Mouse (Mus musculus) lung, embryonic 16.5 days (tissue): ENCODE results near the gene 4930402H24Rik. TPM values are rescaled to one million over a fixed set of nuclear protein-coding genes. Genes with fewer than 3 reads are reported as not detected.

Source experiments
- ATAC-seq: fragments of 200-750 bp; cut with Nextera tagmentation; 2 replicates; pipeline ENCODE4 v1.8.0; 2017; ENCODE audit warnings: low read depth, mild to moderate bottlenecking, moderate library complexity
- H3K27ac ChIP-seq: fragments of 300-500 bp; sonication (generic); 2 replicates; pipeline ENCODE4 v1.5.1; 2014; ENCODE audit warnings: mild to moderate bottlenecking, control low read depth, low read length
- H3K27me3 ChIP-seq: fragments of 300-500 bp; sonication (generic); 2 replicates; pipeline ENCODE4 v1.6.1; 2014; ENCODE audit warnings: low read depth, low read length, mixed read lengths; ENCODE audit not compliant: control insufficient read depth, insufficient read depth
- H3K36me3 ChIP-seq: fragments of 300-500 bp; sonication (generic); 2 replicates; pipeline ENCODE4 v1.6.1; 2014; ENCODE audit warnings: low read length; ENCODE audit not compliant: control insufficient read depth, insufficient read depth
- H3K4me1 ChIP-seq: fragments of 300-500 bp; sonication (generic); replicated peaks from 2 replicates; pipeline ENCODE4 v1.6.1; 2014; ENCODE audit warnings: low read length, mixed read lengths; ENCODE audit not compliant: control insufficient read depth, insufficient read depth
- H3K4me2 ChIP-seq: fragments of 300-500 bp; sonication (generic); 2 replicates; pipeline ENCODE4 v1.6.1; 2014; ENCODE audit warnings: low read depth, low read length, control low read depth
- H3K4me3 ChIP-seq: fragments of 300-500 bp; sonication (generic); 2 replicates; pipeline ENCODE4 v1.5.1; 2014; ENCODE audit warnings: mild to moderate bottlenecking, low read length, control low read depth
- H3K9ac ChIP-seq: fragments of 300-500 bp; sonication (generic); 2 replicates; pipeline ENCODE4 v1.6.1; 2014; ENCODE audit warnings: low read length, control low read depth
- H3K9me3 ChIP-seq: fragments of 300-500 bp; sonication (generic); 2 replicates; pipeline ENCODE4 v1.6.1; 2016; ENCODE audit warnings: low read length; ENCODE audit not compliant: control insufficient read depth
- WGBS: fragments of 180-500 bp; shearing (Covaris S2); extraction: QIAGEN DNeasy Blood & Tissue Kit; methylation state at CpG from one replicate; pipeline ENCODE4 v1.1.7; 2014; 5-methylcytosine and 5-hydroxymethylcytosine counted together
- polyA plus RNA-seq: library from polyadenylated mRNA; unstranded; fragments of >200 nt; fragmentation: Nextera tagmentation; extraction: Ambion mirVana; gene quantifications from 2 replicates; pipeline ENCODE4 v1.2.1, GENCODE M21; 2015

4930402H24Rik gene
- polyA plus RNA-seq, 1 experiment from 2014 or later = 30.8 TPM

DNA sequence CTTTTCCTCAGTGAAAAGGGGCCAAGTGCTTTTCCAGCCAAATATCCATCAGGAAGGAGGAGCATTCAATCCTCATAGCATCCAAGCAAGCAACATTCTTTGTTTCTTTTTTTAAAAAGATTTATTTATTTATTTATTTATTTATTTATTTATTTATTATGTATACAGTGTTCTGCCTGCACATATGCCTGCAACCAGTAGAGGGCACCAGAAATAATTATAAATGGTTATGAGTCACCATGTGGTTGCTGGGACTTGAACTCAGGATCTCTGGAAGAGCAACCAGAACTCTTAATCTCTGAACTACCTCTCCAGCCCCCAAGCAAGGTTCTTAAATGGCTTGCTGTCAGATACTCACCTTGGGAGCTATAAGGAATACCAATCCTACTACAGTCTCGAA, 93.7 kb downstream of the 4930402H24Rik start:
- H3K27ac ChIP-seq = no peak overlapping the region
- no peaks in the 10 kb centered on the region for H3K27me3 ChIP-seq
- H3K4me3 ChIP-seq = no peak overlapping the region
- H3K4me2 ChIP-seq = no peak overlapping the region
- peaks cover 8% of the 10 kb centered on the region for H3K36me3 ChIP-seq
- no peaks in the 10 kb centered on the region for H3K9me3 ChIP-seq
- H3K4me1 ChIP-seq = no peaks in the 10 kb centered on the region
- 93% methylated on average over 1 of the region's 1 CpGs for WGBS
- no peak overlapping the region for H3K9ac ChIP-seq
- no peak for ATAC-seq

DNA sequence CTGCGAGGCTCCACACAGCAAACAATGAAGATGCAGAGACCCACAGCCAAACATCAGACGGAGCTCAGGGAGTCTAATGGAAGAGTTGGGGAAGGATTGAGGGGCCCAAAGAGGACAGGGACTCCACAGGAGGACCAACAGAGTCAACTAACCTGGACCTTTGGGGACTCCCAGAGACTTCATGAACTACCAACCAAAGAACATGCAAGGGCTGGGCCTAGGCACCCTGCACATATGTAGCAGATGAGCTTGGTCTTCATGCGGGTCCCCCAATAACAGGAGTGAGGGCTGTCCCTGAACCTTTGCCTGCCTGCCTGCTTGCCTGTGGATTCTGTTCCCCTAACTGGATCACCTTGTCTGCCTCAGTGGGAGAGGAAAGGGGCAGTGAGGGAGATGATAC, 101.1 kb downstream of the 4930402H24Rik start:
- H3K9me3 ChIP-seq = no peaks in the 10 kb centered on the region
- H3K36me3 ChIP-seq = peaks cover 10% of the 10 kb centered on the region
- WGBS = 97% methylated on average over 3 of the region's 3 CpGs
- H3K4me3 ChIP-seq = no peak overlapping the region
- H3K27me3 ChIP-seq = no peaks in the 10 kb centered on the region
- H3K9ac ChIP-seq = no peak overlapping the region
- no peaks in the 10 kb centered on the region for H3K4me1 ChIP-seq
- no peak for ATAC-seq
- H3K27ac ChIP-seq = no peak overlapping the region
- H3K4me2 ChIP-seq = no peak overlapping the region

DNA sequence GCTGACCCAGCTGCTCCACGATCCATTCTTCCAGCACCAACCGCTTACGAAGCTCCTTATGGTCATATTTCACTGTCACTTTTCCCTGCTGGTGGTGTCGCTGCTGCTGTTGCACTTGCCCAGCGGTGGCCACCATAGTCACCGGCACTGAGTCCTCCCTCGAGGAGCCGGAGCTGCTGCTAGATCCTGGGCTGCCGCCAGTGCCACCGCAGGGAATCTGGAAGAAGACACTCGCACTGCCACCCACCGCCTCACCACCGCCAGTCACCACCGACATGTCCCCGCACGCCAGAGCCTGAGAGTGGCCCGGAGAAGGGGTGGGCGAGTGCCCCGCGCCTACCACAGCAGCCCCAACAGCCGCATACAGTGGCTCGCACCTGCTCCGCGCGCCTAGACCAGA, 102.5 kb downstream of the 4930402H24Rik start:
- Histone ChIP-seq H3K4me3 (no peak overlapping the region), H3K4me1 (no peaks in the 10 kb centered on the region), H3K4me2 (no peak overlapping the region), H3K36me3 (peaks cover 10% of the 10 kb centered on the region), H3K9me3 (no peaks in the 10 kb centered on the region), H3K27me3 (no peaks in the 10 kb centered on the region), H3K9ac (no peak overlapping the region), H3K27ac (no peak overlapping the region)
- WGBS = 68% methylated on average over 25 of the region's 25 CpGs
- no peak for ATAC-seq

DNA sequence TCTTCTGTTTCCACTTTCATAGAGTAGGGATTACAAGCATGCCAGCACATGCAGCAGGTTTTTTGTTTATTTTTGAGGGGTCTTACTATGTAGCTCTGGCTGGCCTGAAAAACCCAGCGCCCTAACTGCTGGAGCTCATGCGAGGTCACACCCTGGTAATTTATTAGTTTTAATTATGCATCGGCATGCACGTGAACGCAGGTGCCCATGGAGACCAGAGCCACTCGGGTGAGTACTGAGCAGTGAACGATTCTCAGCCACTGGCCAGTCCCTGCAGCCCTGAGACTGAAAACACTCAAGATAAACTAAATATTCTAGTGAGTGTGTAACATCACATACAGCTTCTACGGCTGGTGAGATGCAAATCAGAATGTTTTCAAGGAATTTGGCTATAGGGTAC, 110.5 kb downstream of the 4930402H24Rik start:
- no peak for ATAC-seq
- Histone ChIP-seq H3K4me1 (no peaks in the 10 kb centered on the region), H3K9me3 (no peaks in the 10 kb centered on the region), H3K4me2 (no peak overlapping the region), H3K4me3 (no peak overlapping the region), H3K36me3 (peaks cover 4% of the 10 kb centered on the region; the same call in 1 of the 2 replicates), H3K9ac (no peak overlapping the region), H3K27me3 (no peaks in the 10 kb centered on the region), H3K27ac (no peak overlapping the region)
- 83% methylated on average over 8 of the region's 8 CpGs for WGBS

DNA sequence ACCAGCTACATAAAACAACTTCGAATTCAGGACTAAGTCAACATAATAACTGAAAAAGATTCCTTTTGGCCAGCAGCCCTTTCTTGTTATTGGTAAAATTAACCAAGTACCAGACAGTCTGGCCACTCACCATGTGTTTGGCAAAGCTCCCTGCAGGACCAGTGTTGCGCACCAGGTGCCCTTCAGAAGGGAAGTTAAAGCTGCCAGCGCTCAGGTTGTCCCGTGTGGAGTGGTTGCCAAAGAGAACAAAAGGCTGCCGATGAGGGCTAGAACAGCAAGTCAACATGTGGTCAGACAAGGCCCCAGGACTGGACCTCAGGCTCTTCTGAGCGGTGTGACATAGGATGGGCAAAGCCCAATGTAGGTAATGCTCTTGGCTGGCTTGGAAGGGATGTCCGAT, 114.5 kb downstream of the 4930402H24Rik start:
- Histone ChIP-seq H3K27ac (no peak overlapping the region), H3K4me2 (no peak overlapping the region), H3K36me3 (0 out of 2 replicates have a peak, but pooled peaks cover 4% of the 10 kb centered on the region), H3K9me3 (no peaks in the 10 kb centered on the region), H3K4me1 (no peaks in the 10 kb centered on the region), H3K4me3 (no peak overlapping the region), H3K9ac (no peak overlapping the region), H3K27me3 (no peaks in the 10 kb centered on the region)
- no peak for ATAC-seq
- WGBS = 93% methylated on average over 7 of the region's 7 CpGs

DNA sequence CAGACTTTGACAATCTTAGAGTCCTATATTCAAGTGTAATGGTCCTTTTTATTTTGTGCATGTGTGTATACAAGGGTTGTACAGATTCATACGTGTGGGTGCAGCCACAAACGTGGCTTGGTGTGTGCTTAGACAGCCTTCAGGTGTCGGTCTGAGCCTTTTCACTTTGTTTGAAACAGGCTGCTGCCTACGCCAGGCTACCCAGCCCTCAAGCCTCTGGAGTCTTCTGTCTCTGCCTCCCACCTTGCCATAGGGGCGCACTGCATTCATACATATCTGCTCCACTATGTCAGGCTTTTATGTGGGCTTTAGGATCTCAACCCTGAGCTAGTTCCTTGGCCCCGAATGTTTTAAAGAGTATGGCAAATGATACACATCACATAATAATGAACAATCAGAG, 116.6 kb downstream of the 4930402H24Rik start:
- Histone ChIP-seq H3K4me1 (no peaks in the 10 kb centered on the region), H3K27ac (no peak overlapping the region), H3K9ac (no peak overlapping the region), H3K9me3 (no peaks in the 10 kb centered on the region), H3K4me2 (no peak overlapping the region), H3K27me3 (no peaks in the 10 kb centered on the region), H3K4me3 (no peak overlapping the region), H3K36me3 (0 out of 2 replicates have a peak, but pooled peaks cover 4% of the 10 kb centered on the region)
- no peak for ATAC-seq
- WGBS = 82% methylated on average over 6 of the region's 6 CpGs

DNA sequence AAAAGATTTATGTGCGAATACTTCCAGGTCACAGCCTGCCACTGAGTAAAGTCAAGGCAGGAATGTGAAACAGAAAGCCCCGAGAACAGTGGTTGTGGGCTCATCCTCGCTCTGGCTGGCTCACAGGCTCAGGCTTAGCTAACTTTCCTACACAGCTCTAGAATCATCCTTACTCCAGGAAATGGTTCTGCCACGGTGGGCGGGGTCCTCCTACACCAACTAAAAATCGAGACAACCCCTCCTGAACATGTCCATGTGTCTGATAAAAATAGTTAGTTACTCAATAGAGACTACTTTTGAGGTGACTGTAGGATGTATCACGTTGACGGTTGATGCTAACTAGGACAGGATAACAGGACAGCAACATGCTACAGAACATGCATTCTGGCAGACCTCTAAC, 117.2 kb downstream of the 4930402H24Rik start:
- no peak for ATAC-seq
- H3K36me3 ChIP-seq = peaks cover 7% of the 10 kb centered on the region
- H3K4me2 ChIP-seq = no peak overlapping the region
- H3K27ac ChIP-seq = no peak overlapping the region
- no peak overlapping the region for H3K4me3 ChIP-seq
- 78% methylated on average over 8 of the region's 8 CpGs for WGBS
- H3K9ac ChIP-seq = no peak overlapping the region
- no peaks in the 10 kb centered on the region for H3K27me3 ChIP-seq
- no peaks in the 10 kb centered on the region for H3K9me3 ChIP-seq
- no peaks in the 10 kb centered on the region for H3K4me1 ChIP-seq

DNA sequence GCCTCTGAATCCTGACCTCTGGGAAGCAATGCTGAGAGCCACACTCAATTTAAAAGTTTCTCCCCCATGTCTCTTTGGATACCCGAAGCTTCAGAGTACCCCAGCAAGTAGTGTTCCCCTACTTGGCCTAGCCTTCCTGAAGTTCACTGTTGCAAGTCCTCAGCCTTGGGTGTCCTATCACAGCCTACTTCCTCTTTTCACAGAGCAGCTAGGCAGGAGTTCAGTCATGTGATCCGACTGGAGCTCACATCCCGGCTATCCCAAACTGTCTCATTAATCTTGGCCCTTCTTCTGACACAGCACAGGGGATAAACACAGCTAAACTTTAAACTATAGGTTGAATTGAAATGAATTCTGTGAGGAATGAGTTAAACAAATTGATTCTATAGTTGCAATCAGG, 121.3 kb downstream of the 4930402H24Rik start:
- H3K36me3 ChIP-seq = peaks cover 8% of the 10 kb centered on the region
- no peak overlapping the region for H3K27ac ChIP-seq
- no peak overlapping the region for H3K4me3 ChIP-seq
- no peaks in the 10 kb centered on the region for H3K27me3 ChIP-seq
- WGBS = 50% methylated on average over 3 of the region's 3 CpGs
- ATAC-seq = no peak
- no peaks in the 10 kb centered on the region for H3K4me1 ChIP-seq
- no peak overlapping the region for H3K9ac ChIP-seq
- no peaks in the 10 kb centered on the region for H3K9me3 ChIP-seq
- H3K4me2 ChIP-seq = no peak overlapping the region

DNA sequence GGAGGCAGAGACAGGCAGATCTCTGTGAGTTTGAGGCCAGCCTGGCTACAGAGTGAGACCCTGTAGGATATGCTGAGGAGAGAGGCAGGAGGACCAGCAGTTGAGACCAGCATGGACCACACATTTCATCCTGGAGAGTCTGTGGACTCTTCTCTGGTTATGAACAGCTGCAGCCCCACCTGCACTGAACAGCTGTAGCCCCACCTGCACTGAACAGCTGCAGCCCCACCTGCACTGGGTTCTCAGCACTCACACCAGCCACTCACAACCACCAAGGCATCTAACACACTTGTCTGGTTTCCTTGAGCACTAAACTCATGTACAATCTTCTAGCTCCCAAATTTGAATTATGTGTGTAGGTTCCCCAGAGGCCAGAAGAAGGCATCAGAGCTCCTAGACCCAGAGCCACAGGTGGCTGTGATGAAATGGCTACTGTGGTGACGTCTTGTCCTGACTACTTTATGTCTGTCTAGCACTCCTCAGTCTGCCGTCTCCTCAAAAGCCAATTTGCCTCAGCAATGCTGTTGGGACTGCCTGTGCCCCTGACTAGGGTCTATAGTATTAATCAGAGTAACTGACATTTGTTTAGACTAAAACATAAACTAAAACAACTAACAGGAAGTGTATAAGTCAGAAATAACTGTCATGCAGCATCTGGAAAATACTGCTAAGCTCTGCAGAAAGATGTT, 125.4 kb downstream of the 4930402H24Rik start:
- peaks cover 18% of the 10 kb centered on the region for H3K36me3 ChIP-seq
- H3K9ac ChIP-seq = no peak overlapping the region
- WGBS = 36% methylated on average over 2 of the region's 2 CpGs
- H3K9me3 ChIP-seq = no peaks in the 10 kb centered on the region
- no peak overlapping the region for H3K4me2 ChIP-seq
- H3K27me3 ChIP-seq = no peaks in the 10 kb centered on the region
- no peaks in the 10 kb centered on the region for H3K4me1 ChIP-seq
- ATAC-seq = peak; percentile 34; the same call in 1 of the 2 replicates
- no peak overlapping the region for H3K4me3 ChIP-seq
- no peak overlapping the region for H3K27ac ChIP-seq

DNA sequence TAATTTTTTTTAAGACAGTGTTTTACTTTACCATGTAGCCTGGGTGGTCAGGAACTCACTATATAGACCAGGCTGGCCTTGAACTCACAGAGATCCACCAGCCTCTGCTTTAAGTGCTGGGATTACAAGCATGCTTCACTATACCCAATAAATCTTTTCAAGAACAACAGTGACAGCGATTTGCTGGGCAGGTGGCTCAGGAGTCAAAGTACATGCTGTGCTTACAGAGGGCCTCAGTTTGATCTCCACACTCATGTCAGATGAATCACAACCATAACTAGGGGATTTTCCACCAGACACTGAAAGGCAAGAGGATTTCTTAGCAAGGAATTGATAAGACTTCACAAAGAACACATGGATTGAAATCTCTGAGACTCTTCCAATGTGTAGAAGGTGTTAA, 126.3 kb downstream of the 4930402H24Rik start:
- no peaks in the 10 kb centered on the region for H3K27me3 ChIP-seq
- WGBS = 76% methylated on average over 1 of the region's 1 CpGs
- H3K4me1 ChIP-seq = no peaks in the 10 kb centered on the region
- no peak overlapping the region for H3K9ac ChIP-seq
- H3K9me3 ChIP-seq = no peaks in the 10 kb centered on the region
- no peak overlapping the region for H3K27ac ChIP-seq
- no peak for ATAC-seq
- no peak overlapping the region for H3K4me3 ChIP-seq
- peaks cover 20% of the 10 kb centered on the region for H3K36me3 ChIP-seq
- H3K4me2 ChIP-seq = no peak overlapping the region
